Mouse (Mus musculus) frontal cortex, postnatal 10 days (tissue): ENCODE results near the gene Tas2r123.

Experiments
- DNase-seq, 2 experiments: peaks; one replicate each; pipeline ENCODE4 v3.0.0; 2022; ENCODE audit warnings: low spot score in 2 of 2, mixed read lengths in 1 of 2

Tas2r123 gene

DNA sequence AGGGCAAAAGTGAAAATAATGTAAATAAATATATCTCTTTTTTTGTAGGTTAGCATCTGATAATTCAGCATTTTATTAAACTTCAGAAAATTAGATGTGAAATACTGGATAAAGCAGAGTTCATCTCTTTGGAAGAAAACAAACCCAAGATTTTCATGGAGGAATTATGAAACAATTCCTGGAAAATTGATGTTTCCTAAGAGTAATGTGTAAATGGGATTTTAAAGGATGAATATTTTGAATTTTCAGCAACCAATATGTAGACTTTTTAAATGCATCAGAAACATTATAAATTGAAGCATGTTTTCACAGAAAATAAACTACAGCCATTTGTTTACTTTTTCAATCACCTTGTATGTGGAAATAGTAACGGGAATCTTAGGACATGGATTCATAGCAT is at the start of gene Tas2r123:
Tas2r123 (plus strand) TSS at position 301 of the 400 bp plus-strand sequence.
- no peak for DNase-seq

DNA sequence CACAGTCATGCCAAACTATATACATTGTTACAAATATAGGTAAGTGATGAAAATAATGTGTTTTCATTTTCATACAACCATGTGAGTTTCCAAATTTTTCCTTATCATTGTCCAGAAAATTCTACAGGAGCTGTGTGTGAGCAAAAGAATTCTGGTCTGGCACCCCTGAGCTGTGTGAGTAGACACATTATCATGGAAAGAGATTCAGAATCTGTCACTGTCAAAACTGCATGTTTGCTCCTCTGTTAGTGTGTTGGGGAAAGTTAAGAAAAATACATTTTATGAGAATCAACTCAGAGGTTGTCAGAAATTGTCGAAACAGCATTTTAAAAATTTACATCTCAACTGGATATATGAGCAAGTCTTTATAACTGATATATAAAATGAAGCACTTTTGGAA is 44.4 kb upstream of the Tas2r123 start, which contains the start of gene Tas2r117:
Tas2r117 (plus strand) TSS at position 301 of the 400 bp plus-strand sequence.
- no peak for DNase-seq

DNA sequence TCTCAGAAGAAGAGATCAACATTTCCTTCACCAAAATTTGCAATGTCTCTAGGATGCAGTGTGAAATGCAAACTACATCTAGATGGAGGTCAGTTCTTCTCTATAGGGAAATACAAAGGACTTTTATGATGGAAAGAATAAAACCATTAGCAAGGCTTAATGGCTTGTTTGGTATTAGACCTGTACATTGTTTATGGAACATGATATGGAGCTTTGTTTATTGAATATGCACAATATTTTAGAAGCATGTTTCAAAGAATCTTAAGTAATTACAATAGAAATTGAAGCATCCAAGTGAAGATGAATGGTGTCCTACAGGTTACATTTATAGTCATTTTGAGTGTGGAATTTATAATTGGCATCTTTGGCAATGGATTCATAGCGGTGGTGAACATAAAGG is 8.2 kb downstream of the Tas2r123 start, which contains the start of gene Tas2r116:
Tas2r116 (plus strand) TSS at position 301 of the 400 bp plus-strand sequence.
- DNase-seq, result no peak

DNA sequence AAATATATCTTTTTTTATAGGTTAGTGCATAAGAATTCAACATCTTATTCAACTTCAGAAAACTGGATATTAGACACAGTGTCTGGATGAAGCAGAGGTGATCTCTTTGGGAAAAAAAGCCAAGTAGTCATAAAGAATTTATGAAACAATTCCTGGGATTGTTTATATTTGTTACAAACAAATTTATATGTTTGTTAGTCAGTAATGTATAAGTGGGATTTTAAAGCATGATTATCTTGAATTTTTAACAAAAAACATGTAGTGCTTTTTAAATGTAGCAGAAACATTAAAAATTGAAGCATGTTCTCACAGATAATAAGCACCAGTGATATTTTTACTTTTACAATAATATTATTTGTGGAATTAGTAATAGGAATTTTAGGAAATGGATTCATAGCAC is 20.8 kb downstream of the Tas2r123 start, which contains the start of gene Tas2r110:
Tas2r110 (plus strand) TSS at position 301 of the 400 bp plus-strand sequence.
- DNase-seq, result no peak

DNA sequence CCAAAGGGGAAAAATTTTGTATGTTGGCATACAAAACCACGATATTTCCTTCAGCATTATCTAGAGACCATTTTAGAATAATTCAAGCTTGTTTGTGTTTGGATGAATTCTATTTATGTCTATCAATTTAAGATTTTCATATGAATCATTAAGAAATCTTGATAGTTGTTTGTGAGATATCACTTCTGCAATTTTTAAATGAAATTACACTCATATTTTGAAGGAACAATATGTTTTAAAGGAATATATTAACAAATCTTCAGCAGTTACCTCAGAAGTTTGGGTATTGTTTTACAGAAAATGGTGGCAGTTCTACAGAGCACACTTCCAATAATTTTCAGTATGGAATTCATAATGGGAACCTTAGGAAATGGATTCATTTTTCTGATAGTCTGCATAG is 45.8 kb downstream of the Tas2r123 start, which contains the start of gene Tas2r113:
Tas2r113 (plus strand) TSS at position 301 of the 400 bp plus-strand sequence.
- no peak for DNase-seq
